Mouse (Mus musculus): ENCODE data around the gene Rgcc. TPM values are rescaled to one million over a fixed set of nuclear protein-coding genes. Genes with fewer than 3 reads are reported as not detected.

Gene Rgcc
- polyA plus RNA-seq, 1 experiment from 2014 or later: 23.0 TPM

DNA sequence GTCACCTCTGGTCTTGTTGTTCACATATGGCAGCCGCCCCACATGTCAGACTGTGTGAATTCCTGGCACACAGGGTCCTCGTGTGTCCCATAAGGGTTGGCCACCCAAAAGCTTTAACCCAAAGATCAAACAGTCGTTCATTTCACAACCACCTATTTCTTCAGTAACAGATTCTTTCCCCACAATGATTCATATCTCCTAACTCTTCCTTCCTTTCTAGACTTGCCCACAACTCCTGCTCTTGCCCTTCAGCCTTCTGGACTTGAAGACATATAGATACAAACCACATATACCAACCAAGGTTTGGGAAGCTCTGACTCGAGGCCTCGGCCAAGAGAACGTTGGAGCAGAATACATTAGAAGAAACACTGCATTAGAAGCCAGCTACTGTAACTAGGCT lies 35.7 kb downstream of the Rgcc start:
- Histone ChIP-seq H3K27ac (ENCODE audit: low read depth, low read length) (no peak overlapping the region), H3K4me1 (ENCODE audit: control insufficient read depth, insufficient read depth, low read length) (no peaks in the 10 kb centered on the region), H3K36me3 (ENCODE audit: control insufficient read depth, insufficient read depth, low read length) (no peaks in the 10 kb centered on the region), H3K27me3 (ENCODE audit: control insufficient read depth, insufficient read depth, low read length) (no peaks in the 10 kb centered on the region), H3K9me3 (ENCODE audit: control insufficient read depth, low read length) (no peaks in the 10 kb centered on the region), H3K4me2 (ENCODE audit: low read depth, low read length) (no peak overlapping the region), H3K4me3 (ENCODE audit: low read depth, low read length) (no peak overlapping the region), H3K9ac (replicated peaks; ENCODE audit: low read depth, low read length) (no peak overlapping the region)
- 88% methylated on average over 6 of the region's 6 CpGs for WGBS
- no peak for ATAC-seq (ENCODE audit: low read depth)

GRCm38 (mm10) chr14:79263321-79263720 lies 38.1 kb downstream of the Rgcc start:
- H3K27ac ChIP-seq (ENCODE audit: low read depth, low read length): no peak overlapping the region
- ATAC-seq (ENCODE audit: low read depth): no peak
- H3K9me3 ChIP-seq (ENCODE audit: control insufficient read depth, low read length): no peaks in the 10 kb centered on the region
- 84% methylated on average over 3 of the region's 3 CpGs for WGBS
- no peak overlapping the region for H3K9ac ChIP-seq (replicated peaks; ENCODE audit: low read depth, low read length)
- H3K4me2 ChIP-seq (ENCODE audit: low read depth, low read length): no peak overlapping the region
- no peaks in the 10 kb centered on the region for H3K4me1 ChIP-seq (ENCODE audit: control insufficient read depth, insufficient read depth, low read length)
- H3K27me3 ChIP-seq (ENCODE audit: control insufficient read depth, insufficient read depth, low read length): no peaks in the 10 kb centered on the region
- no peaks in the 10 kb centered on the region for H3K36me3 ChIP-seq (ENCODE audit: control insufficient read depth, insufficient read depth, low read length)
- no peak overlapping the region for H3K4me3 ChIP-seq (ENCODE audit: low read depth, low read length)

- Histone ChIP-seq H3K9ac (replicated peaks; ENCODE audit: low read depth, low read length) (no peak overlapping the region), H3K27ac (ENCODE audit: low read depth, low read length) (no peak overlapping the region), H3K27me3 (ENCODE audit: control insufficient read depth, insufficient read depth, low read length) (no peaks in the 10 kb centered on the region), H3K4me3 (ENCODE audit: low read depth, low read length) (no peak overlapping the region), H3K4me1 (ENCODE audit: control insufficient read depth, insufficient read depth, low read length) (no peaks in the 10 kb centered on the region), H3K4me2 (ENCODE audit: low read depth, low read length) (no peak overlapping the region), H3K36me3 (ENCODE audit: control insufficient read depth, insufficient read depth, low read length) (no peaks in the 10 kb centered on the region), H3K9me3 (ENCODE audit: control insufficient read depth, low read length) (no peaks in the 10 kb centered on the region)
- WGBS: 82% methylated on average over 4 of the region's 4 CpGs
- no peak for ATAC-seq (ENCODE audit: low read depth)
These were observed 38.8 kb downstream of the Rgcc start for GRCm38 (mm10) chr14:79262677-79263076.

DNA sequence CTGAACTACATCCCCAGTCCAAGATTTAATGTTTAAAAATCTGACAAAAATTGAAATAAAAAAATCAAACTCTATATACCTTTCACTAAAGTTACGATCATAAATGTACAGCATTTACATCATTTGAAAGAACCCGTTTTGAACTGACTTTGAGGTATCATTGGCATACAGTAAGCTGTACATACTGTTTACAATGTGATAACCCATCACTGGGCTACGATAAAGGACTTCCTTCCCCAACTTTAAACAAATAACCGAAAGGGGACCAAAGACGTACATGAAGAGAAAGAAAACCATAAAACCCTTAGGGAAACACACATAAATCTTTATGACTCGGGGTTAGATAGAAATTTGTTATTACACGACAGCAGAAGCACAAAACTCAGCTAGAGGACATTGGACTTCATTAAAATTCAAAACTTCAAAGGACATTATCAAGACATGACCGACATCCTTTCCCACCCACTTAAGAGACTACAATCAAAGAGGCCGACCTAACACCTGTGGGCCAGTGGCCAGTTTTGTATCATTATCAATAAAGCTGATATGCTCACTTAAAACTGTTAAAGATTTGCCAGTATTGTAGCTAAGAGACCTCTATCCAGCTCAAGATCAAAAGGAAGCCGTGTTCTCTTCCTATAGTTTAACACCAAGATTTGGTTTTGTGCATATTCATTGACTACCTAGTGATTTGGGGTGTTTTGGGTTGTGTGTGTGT lies 42.2 kb downstream of the Rgcc start:
- H3K27me3 ChIP-seq (ENCODE audit: control insufficient read depth, insufficient read depth, low read length): no peaks in the 10 kb centered on the region
- H3K4me3 ChIP-seq (ENCODE audit: low read depth, low read length): no peak overlapping the region
- no peak for ATAC-seq (ENCODE audit: low read depth)
- no peaks in the 10 kb centered on the region for H3K4me1 ChIP-seq (ENCODE audit: control insufficient read depth, insufficient read depth, low read length)
- no peak overlapping the region for H3K4me2 ChIP-seq (ENCODE audit: low read depth, low read length)
- H3K27ac ChIP-seq (ENCODE audit: low read depth, low read length): no peak overlapping the region
- no peak overlapping the region for H3K9ac ChIP-seq (replicated peaks; ENCODE audit: low read depth, low read length)
- H3K9me3 ChIP-seq (ENCODE audit: control insufficient read depth, low read length): no peaks in the 10 kb centered on the region
- H3K36me3 ChIP-seq (ENCODE audit: control insufficient read depth, insufficient read depth, low read length): no peaks in the 10 kb centered on the region
- 78% methylated on average over 10 of the region's 10 CpGs for WGBS

DNA sequence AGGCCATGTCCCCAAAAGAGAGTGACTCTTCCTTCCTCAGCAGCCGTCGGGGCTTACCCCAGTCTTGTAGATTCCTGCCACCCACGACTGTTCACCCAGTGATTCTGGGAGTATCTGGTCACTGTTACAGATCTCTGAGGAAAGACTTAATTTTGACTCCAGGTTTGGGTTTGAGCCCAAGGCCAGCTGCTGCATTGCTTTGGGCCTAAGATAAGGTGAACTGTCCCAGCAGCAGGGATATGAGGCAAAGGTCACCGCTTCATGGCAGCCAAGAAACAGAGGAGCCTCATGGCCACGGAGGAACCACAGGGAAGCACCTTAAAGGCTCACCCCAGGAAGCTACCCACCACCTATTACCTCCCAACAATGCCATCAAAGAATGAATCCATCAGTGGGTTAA lies 44.8 kb downstream of the Rgcc start:
- 92% methylated on average over 5 of the region's 5 CpGs for WGBS
- no peak for ATAC-seq (ENCODE audit: low read depth)
- H3K27me3 ChIP-seq (ENCODE audit: control insufficient read depth, insufficient read depth, low read length): no peaks in the 10 kb centered on the region

DNA sequence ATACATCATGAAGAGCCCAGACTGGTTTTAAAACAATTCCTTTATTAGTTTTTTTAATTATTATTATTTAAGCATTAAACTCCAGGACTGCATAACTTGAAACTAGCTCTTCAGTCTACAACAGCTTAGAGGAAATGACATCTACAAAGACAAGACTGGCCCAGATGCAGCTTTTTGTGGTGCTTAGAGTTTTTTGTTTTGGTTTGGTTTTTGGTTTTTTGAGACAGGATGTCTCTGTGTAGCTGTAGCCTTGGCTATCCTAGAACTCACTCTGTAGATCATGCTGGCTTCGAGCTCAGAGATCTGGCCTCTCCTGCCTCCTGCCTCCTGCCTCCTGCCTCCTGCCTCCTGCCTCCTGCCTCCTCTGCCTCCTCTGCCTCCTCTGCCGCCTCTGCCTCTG lies 45.7 kb downstream of the Rgcc start:
- no peaks in the 10 kb centered on the region for H3K27me3 ChIP-seq (ENCODE audit: control insufficient read depth, insufficient read depth, low read length)
- no peak overlapping the region for H3K9ac ChIP-seq (replicated peaks; ENCODE audit: low read depth, low read length)
- ATAC-seq (ENCODE audit: low read depth): no peak
- H3K4me1 ChIP-seq (ENCODE audit: control insufficient read depth, insufficient read depth, low read length): no peaks in the 10 kb centered on the region
- H3K9me3 ChIP-seq (ENCODE audit: control insufficient read depth, low read length): no peaks in the 10 kb centered on the region
- no peaks in the 10 kb centered on the region for H3K36me3 ChIP-seq (ENCODE audit: control insufficient read depth, insufficient read depth, low read length)
- WGBS: 85% methylated on average over 2 of the region's 2 CpGs
- H3K27ac ChIP-seq (ENCODE audit: low read depth, low read length): no peak overlapping the region
- H3K4me3 ChIP-seq (ENCODE audit: low read depth, low read length): no peak overlapping the region
- H3K4me2 ChIP-seq (ENCODE audit: low read depth, low read length): no peak overlapping the region

More for the DNA sequence above, 44.8 kb downstream of the Rgcc start:
- H3K4me2 ChIP-seq (ENCODE audit: low read depth, low read length): no peak overlapping the region
- no peaks in the 10 kb centered on the region for H3K36me3 ChIP-seq (ENCODE audit: control insufficient read depth, insufficient read depth, low read length)
- H3K9ac ChIP-seq (replicated peaks; ENCODE audit: low read depth, low read length): no peak overlapping the region
- no peak overlapping the region for H3K4me3 ChIP-seq (ENCODE audit: low read depth, low read length)
- H3K4me1 ChIP-seq (ENCODE audit: control insufficient read depth, insufficient read depth, low read length): no peaks in the 10 kb centered on the region
- H3K9me3 ChIP-seq (ENCODE audit: control insufficient read depth, low read length): no peaks in the 10 kb centered on the region
- no peak overlapping the region for H3K27ac ChIP-seq (ENCODE audit: low read depth, low read length)

- H3K4me1 ChIP-seq (ENCODE audit: control insufficient read depth, insufficient read depth, low read length): no peaks in the 10 kb centered on the region
- H3K36me3 ChIP-seq (ENCODE audit: control insufficient read depth, insufficient read depth, low read length): no peaks in the 10 kb centered on the region
- H3K27me3 ChIP-seq (ENCODE audit: control insufficient read depth, insufficient read depth, low read length): no peaks in the 10 kb centered on the region
- no peak overlapping the region for H3K4me3 ChIP-seq (ENCODE audit: low read depth, low read length)
- H3K4me2 ChIP-seq (ENCODE audit: low read depth, low read length): no peak overlapping the region
- no peak overlapping the region for H3K9ac ChIP-seq (replicated peaks; ENCODE audit: low read depth, low read length)
- no peak overlapping the region for H3K27ac ChIP-seq (ENCODE audit: low read depth, low read length)
- ATAC-seq (ENCODE audit: low read depth): no peak
- no peaks in the 10 kb centered on the region for H3K9me3 ChIP-seq (ENCODE audit: control insufficient read depth, low read length)
- WGBS: 87% methylated on average over 5 of the region's 5 CpGs
These were observed 49.6 kb downstream of the Rgcc start for GRCm38 (mm10) chr14:79251727-79252285.

DNA sequence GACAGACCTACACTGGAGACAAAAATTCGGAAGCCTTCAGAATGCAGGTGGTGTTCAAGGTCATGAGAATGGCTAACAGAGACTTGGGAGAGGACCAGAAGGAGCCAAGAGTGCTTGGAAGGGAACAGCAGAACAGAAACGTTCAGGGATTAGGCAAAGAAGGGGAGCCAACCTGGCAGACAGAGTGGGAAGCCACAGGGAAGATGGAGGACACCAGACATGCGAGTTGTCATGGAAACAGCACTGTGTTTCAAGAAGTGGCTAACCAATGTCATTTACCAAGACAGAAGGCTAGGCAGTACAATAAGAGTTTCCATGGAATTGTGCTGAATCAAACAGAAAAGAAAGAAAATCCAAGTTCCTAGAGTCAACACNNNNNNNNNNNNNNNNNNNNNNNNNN lies 56.9 kb downstream of the Rgcc start:
- Histone ChIP-seq H3K4me1 (ENCODE audit: control insufficient read depth, insufficient read depth, low read length) (no peaks in the 10 kb centered on the region), H3K27ac (ENCODE audit: low read depth, low read length) (no peak overlapping the region), H3K36me3 (ENCODE audit: control insufficient read depth, insufficient read depth, low read length) (no peaks in the 10 kb centered on the region), H3K9ac (replicated peaks; ENCODE audit: low read depth, low read length) (no peak overlapping the region), H3K4me3 (ENCODE audit: low read depth, low read length) (no peak overlapping the region), H3K4me2 (ENCODE audit: low read depth, low read length) (no peak overlapping the region), H3K27me3 (ENCODE audit: control insufficient read depth, insufficient read depth, low read length) (no peaks in the 10 kb centered on the region), H3K9me3 (ENCODE audit: control insufficient read depth, low read length) (no peaks in the 10 kb centered on the region)
- ATAC-seq (ENCODE audit: low read depth): no peak
- WGBS: 50% methylated on average over 3 of the region's 3 CpGs

DNA sequence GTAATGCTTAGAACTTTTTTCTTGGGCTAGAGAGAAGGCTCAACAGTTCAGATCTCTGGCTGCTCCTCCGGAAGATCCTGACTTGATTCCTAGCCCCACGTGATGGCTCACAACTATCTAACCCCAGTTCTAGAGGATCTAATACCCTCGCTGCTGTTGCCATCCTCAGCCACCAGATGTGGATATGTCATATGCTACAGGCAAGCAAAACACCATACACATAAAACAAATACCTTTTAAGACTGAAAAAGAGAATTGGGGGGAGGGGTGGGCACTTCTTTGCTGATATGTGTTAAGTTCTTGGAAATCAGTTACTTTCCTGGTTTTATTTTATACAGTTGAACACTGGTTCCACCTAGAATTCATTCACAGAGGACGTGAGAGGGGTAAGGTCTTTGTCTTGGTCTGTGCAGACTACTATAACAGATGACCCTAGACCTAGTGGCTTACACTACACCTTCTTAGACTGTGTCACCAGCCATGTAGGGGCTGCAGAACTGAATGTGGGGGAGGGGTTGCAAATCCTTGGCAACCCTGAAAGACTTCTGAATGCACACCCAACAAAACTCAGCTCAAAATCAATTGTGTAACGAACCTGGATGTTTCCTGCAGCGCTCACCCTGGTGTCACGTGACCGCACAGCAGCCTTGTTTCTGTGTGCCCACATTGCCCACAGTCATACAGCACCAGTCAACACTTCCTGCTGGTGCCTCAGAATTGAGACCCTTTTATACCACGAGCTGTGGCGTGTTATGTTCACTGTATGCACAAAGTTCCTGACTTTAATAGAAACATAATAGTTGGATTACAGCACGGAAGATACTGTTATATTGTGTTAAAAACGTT lies 58.2 kb downstream of the Rgcc start:
- H3K4me1 ChIP-seq (ENCODE audit: control insufficient read depth, insufficient read depth, low read length): no peaks in the 10 kb centered on the region
- no peak for ATAC-seq (ENCODE audit: low read depth)

More for the DNA sequence above, 58.2 kb downstream of the Rgcc start:
- Histone ChIP-seq H3K9me3 (ENCODE audit: control insufficient read depth, low read length) (no peaks in the 10 kb centered on the region), H3K4me3 (ENCODE audit: low read depth, low read length) (no peak overlapping the region), H3K4me2 (ENCODE audit: low read depth, low read length) (no peak overlapping the region), H3K36me3 (ENCODE audit: control insufficient read depth, insufficient read depth, low read length) (no peaks in the 10 kb centered on the region), H3K27me3 (ENCODE audit: control insufficient read depth, insufficient read depth, low read length) (no peaks in the 10 kb centered on the region), H3K27ac (ENCODE audit: low read depth, low read length) (no peak overlapping the region), H3K9ac (replicated peaks; ENCODE audit: low read depth, low read length) (no peak overlapping the region)
- WGBS: 82% methylated on average over 12 of the region's 12 CpGs

Measured in neural tube, embryonic 14.5 days (tissue).